Mouse (Mus musculus): ENCODE measurements around the gene Zdhhc14. TPM values are rescaled to one million over a fixed set of nuclear protein-coding genes. Genes with fewer than 3 reads are reported as not detected.
A peak's percentile ranks its signal among the peaks of the same experiment; 100 is the strongest.

Zdhhc14 gene
- polyA plus RNA-seq, 1 experiment from 2014 or later = 0.99 TPM

DNA sequence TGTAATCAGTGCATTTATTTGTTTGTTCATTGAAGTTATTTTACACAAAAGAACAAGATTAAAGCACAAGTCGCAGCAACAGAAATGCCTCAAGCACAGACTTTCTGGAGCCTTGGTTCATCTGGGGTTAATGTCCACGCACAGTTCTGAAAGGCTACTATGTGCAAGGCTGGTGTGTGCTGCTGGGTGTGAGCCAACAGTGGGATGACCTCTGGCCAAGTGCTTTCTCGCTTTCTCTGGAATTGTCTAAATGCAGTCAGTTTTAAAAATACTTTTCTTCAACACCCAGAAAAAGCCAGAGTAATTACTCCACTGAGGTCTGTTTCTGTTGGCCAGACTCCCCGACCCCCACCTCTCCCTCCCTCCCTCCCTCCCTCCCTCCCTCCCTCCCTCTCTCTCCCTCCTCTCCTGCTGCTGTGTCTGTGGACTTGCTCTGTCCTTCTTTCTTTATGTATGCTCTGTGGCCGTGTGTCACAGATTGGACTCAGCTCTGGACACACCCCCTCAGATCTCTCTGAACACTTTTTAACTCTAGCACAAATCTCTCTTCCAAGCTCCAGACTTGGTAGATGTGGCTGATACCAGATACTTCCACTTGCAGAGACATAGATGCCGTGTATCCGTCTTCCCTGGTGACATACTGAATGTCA lies 206.2 kb downstream of the Zdhhc14 start:
- Histone ChIP-seq H3K4me1 (ENCODE audit: control insufficient read depth, insufficient read depth, low read length) (peaks cover 2% of the 10 kb centered on the region; the same call in 1 of the 2 replicates), H3K9me3 (replicated peaks; ENCODE audit: control insufficient read depth, low read length) (no peaks in the 10 kb centered on the region), H3K36me3 (ENCODE audit: control insufficient read depth, insufficient read depth, low read length) (no peaks in the 10 kb centered on the region), H3K27me3 (ENCODE audit: control insufficient read depth, insufficient read depth, low read length) (no peaks in the 10 kb centered on the region), H3K4me2 (ENCODE audit: low read depth, low read length) (no peak overlapping the region), H3K27ac (ENCODE audit: low read length) (peak overlapping the region; percentile 55), H3K4me3 (replicated peaks; ENCODE audit: low read length) (no peak overlapping the region), H3K9ac (ENCODE audit: low read length) (no peak overlapping the region)
- peak; percentile 67; the same call in 1 of the 2 replicates for ATAC-seq (ENCODE audit: insufficient read depth, low FRiP score)
- WGBS = 39% methylated on average over 7 of the region's 7 CpGs

DNA sequence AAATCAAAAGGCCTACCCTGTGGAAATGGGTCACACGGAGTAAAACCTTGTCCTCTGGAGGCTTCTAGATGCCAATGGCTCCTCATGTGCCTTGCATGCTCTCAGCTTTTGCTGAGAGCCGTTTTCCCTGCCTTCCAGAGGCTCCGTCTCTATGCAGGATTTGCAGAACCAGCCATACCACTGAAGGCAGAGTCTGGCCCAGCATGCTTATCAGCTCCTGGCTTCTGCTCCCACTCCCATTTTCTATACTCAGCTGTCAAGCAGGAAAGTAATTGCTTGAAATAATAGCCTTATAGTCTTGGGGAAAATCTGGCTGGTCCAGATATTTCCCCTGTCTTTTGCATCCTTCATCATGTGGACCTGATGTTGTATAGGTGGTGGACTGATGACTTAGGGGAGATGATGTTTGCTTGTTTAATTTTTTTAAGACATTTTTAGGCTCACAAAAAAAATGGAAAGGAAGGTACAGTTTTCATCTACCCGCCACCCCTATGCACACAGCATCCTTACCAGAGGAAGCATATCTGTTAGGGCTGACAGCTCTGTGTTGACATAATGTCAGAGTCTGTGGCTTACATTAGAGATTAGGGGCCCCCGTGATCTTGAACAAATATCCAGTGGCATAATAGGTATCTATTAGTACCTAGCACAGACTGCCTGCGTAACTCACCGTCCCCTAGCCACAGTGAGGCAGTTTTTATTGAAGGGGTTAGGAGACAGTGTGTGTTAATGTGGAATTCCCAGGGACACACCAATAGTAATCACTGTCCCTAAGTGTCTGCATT lies 218.2 kb downstream of the Zdhhc14 start:
- Histone ChIP-seq H3K27ac (ENCODE audit: low read length) (no peak overlapping the region), H3K9ac (ENCODE audit: low read length) (no peak overlapping the region), H3K36me3 (ENCODE audit: control insufficient read depth, insufficient read depth, low read length) (no peaks in the 10 kb centered on the region), H3K4me2 (ENCODE audit: low read depth, low read length) (no peak overlapping the region), H3K4me3 (replicated peaks; ENCODE audit: low read length) (no peak overlapping the region), H3K27me3 (ENCODE audit: control insufficient read depth, insufficient read depth, low read length) (no peaks in the 10 kb centered on the region), H3K9me3 (replicated peaks; ENCODE audit: control insufficient read depth, low read length) (no peaks in the 10 kb centered on the region), H3K4me1 (ENCODE audit: control insufficient read depth, insufficient read depth, low read length) (peaks cover 4% of the 10 kb centered on the region)
- ATAC-seq (ENCODE audit: insufficient read depth, low FRiP score) = peak; percentile 58; the same call in 1 of the 2 replicates
- WGBS = 48% methylated on average over 7 of the region's 7 CpGs

DNA sequence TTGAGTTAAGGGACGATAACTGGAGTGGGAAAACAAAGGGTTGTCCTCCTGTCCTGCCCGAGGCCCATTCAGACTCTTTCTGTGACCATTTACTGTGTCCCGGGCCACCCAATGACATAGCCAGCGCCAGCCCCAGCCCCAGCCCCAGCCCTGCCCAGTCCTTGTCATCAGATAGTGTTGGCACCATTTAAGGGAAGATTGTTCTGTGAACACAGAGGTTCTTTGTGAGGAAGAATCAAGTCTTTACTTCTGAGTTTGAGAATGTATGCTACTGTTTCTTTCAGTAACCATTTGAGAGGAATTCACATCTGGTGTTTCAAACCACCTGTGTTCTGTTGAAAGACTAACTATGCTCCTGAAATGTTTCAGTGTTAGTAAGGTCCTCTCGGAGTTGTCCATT lies 219.5 kb downstream of the Zdhhc14 start:
- ATAC-seq (ENCODE audit: insufficient read depth, low FRiP score) = peak; percentile 48; the same call in 1 of the 2 replicates
- no peak overlapping the region for H3K4me2 ChIP-seq (ENCODE audit: low read depth, low read length)
- H3K36me3 ChIP-seq (ENCODE audit: control insufficient read depth, insufficient read depth, low read length) = no peaks in the 10 kb centered on the region
- H3K27me3 ChIP-seq (ENCODE audit: control insufficient read depth, insufficient read depth, low read length) = no peaks in the 10 kb centered on the region
- peaks cover 4% of the 10 kb centered on the region for H3K4me1 ChIP-seq (ENCODE audit: control insufficient read depth, insufficient read depth, low read length)
- WGBS = 55% methylated on average over 5 of the region's 5 CpGs
- no peak overlapping the region for H3K9ac ChIP-seq (ENCODE audit: low read length)
- no peak overlapping the region for H3K4me3 ChIP-seq (replicated peaks; ENCODE audit: low read length)
- no peak overlapping the region for H3K27ac ChIP-seq (ENCODE audit: low read length)
- no peaks in the 10 kb centered on the region for H3K9me3 ChIP-seq (replicated peaks; ENCODE audit: control insufficient read depth, low read length)

GRCm38 (mm10) chr17:5713141-5713540 lies 220.8 kb downstream of the Zdhhc14 start:
- H3K9ac ChIP-seq (ENCODE audit: low read length) = no peak overlapping the region
- H3K9me3 ChIP-seq (replicated peaks; ENCODE audit: control insufficient read depth, low read length) = no peaks in the 10 kb centered on the region
- H3K27me3 ChIP-seq (ENCODE audit: control insufficient read depth, insufficient read depth, low read length) = no peaks in the 10 kb centered on the region
- peaks cover 4% of the 10 kb centered on the region for H3K4me1 ChIP-seq (ENCODE audit: control insufficient read depth, insufficient read depth, low read length)
- H3K4me2 ChIP-seq (ENCODE audit: low read depth, low read length) = no peak overlapping the region
- WGBS = 53% methylated on average over 3 of the region's 3 CpGs
- no peak for ATAC-seq (ENCODE audit: insufficient read depth, low FRiP score)
- no peak overlapping the region for H3K27ac ChIP-seq (ENCODE audit: low read length)
- no peak overlapping the region for H3K4me3 ChIP-seq (replicated peaks; ENCODE audit: low read length)
- no peaks in the 10 kb centered on the region for H3K36me3 ChIP-seq (ENCODE audit: control insufficient read depth, insufficient read depth, low read length)

- Histone ChIP-seq H3K9me3 (replicated peaks; ENCODE audit: control insufficient read depth, low read length) (no peaks in the 10 kb centered on the region), H3K4me3 (replicated peaks; ENCODE audit: low read length) (no peak overlapping the region), H3K4me2 (ENCODE audit: low read depth, low read length) (no peak overlapping the region), H3K9ac (ENCODE audit: low read length) (no peak overlapping the region), H3K36me3 (ENCODE audit: control insufficient read depth, insufficient read depth, low read length) (no peaks in the 10 kb centered on the region), H3K4me1 (ENCODE audit: control insufficient read depth, insufficient read depth, low read length) (peaks cover 4% of the 10 kb centered on the region), H3K27ac (ENCODE audit: low read length) (no peak overlapping the region), H3K27me3 (ENCODE audit: control insufficient read depth, insufficient read depth, low read length) (no peaks in the 10 kb centered on the region)
- WGBS = 77% methylated on average over 4 of the region's 4 CpGs
- ATAC-seq (ENCODE audit: insufficient read depth, low FRiP score) = no peak
Measured at GRCm38 (mm10) chr17:5716912-5717311, 224.6 kb downstream of the Zdhhc14 start.

DNA sequence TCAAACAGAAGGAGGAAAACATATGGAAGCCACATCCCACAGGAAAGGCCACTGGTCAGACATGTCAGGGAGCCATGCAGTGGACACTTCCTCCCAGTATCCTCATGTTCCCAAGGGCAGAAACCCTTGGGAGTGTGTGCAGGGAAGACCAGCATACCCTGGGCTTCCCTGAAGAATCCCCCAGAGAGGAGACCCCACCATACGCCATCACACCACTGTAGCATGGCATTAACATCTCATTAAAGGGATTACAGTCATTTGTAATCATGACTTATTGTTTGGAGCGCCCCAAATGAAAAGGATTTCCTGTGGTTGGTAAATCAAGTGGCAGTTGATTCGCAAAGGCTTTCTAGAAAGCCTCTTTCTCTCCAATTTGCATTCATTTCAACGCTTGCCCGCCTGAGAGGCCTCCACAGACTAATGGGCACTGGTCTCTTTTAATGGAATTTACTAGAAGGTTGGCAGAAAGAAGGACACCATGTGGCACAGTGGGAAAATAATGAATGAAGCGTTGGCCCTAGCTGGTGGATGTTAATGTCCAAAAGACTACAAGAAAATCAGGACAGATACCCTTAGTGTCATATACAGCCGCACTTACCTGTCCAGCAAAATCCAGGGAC lies 226.5 kb downstream of the Zdhhc14 start:
- 84% methylated on average over 7 of the region's 7 CpGs for WGBS
- no peaks in the 10 kb centered on the region for H3K27me3 ChIP-seq (ENCODE audit: control insufficient read depth, insufficient read depth, low read length)

GRCm38 (mm10) chr17:5722802-5723201 lies 230.4 kb downstream of the Zdhhc14 start:
- 94% methylated on average over 2 of the region's 2 CpGs for WGBS
- no peaks in the 10 kb centered on the region for H3K9me3 ChIP-seq (replicated peaks; ENCODE audit: control insufficient read depth, low read length)
- H3K27ac ChIP-seq (ENCODE audit: low read length) = peak overlapping the region; percentile 84
- no peak overlapping the region for H3K4me3 ChIP-seq (replicated peaks; ENCODE audit: low read length)
- H3K4me2 ChIP-seq (ENCODE audit: low read depth, low read length) = no peak overlapping the region
- no peaks in the 10 kb centered on the region for H3K27me3 ChIP-seq (ENCODE audit: control insufficient read depth, insufficient read depth, low read length)
- H3K9ac ChIP-seq (ENCODE audit: low read length) = no peak overlapping the region
- ATAC-seq (ENCODE audit: insufficient read depth, low FRiP score) = no peak
- peaks cover 4% of the 10 kb centered on the region; the same call in 1 of the 2 replicates for H3K4me1 ChIP-seq (ENCODE audit: control insufficient read depth, insufficient read depth, low read length)
- no peaks in the 10 kb centered on the region for H3K36me3 ChIP-seq (ENCODE audit: control insufficient read depth, insufficient read depth, low read length)

More for the DNA sequence above, 226.5 kb downstream of the Zdhhc14 start:
- Histone ChIP-seq H3K4me2 (ENCODE audit: low read depth, low read length) (no peak overlapping the region), H3K4me3 (replicated peaks; ENCODE audit: low read length) (no peak overlapping the region), H3K9ac (ENCODE audit: low read length) (no peak overlapping the region), H3K36me3 (ENCODE audit: control insufficient read depth, insufficient read depth, low read length) (no peaks in the 10 kb centered on the region), H3K4me1 (ENCODE audit: control insufficient read depth, insufficient read depth, low read length) (peaks cover 4% of the 10 kb centered on the region; the same call in 1 of the 2 replicates), H3K27ac (ENCODE audit: low read length) (no peak overlapping the region), H3K9me3 (replicated peaks; ENCODE audit: control insufficient read depth, low read length) (no peaks in the 10 kb centered on the region)
- ATAC-seq (ENCODE audit: insufficient read depth, low FRiP score) = no peak

GRCm38 (mm10) chr17:5723601-5724189 lies 231.3 kb downstream of the Zdhhc14 start:
- no peak overlapping the region for H3K9ac ChIP-seq (ENCODE audit: low read length)
- no peaks in the 10 kb centered on the region for H3K9me3 ChIP-seq (replicated peaks; ENCODE audit: control insufficient read depth, low read length)
- WGBS = 42% methylated on average over 10 of the region's 10 CpGs
- no peak overlapping the region for H3K4me2 ChIP-seq (ENCODE audit: low read depth, low read length)
- no peak overlapping the region for H3K4me3 ChIP-seq (replicated peaks; ENCODE audit: low read length)
- no peaks in the 10 kb centered on the region for H3K27me3 ChIP-seq (ENCODE audit: control insufficient read depth, insufficient read depth, low read length)
- peak overlapping the region; percentile 84 for H3K27ac ChIP-seq (ENCODE audit: low read length)
- H3K4me1 ChIP-seq (ENCODE audit: control insufficient read depth, insufficient read depth, low read length) = peaks cover 8% of the 10 kb centered on the region
- H3K36me3 ChIP-seq (ENCODE audit: control insufficient read depth, insufficient read depth, low read length) = no peaks in the 10 kb centered on the region
- ATAC-seq (ENCODE audit: insufficient read depth, low FRiP score) = peak; percentile 77

Data from stomach, embryonic 16.5 days (tissue).